Mouse (Mus musculus) Muller cell, postnatal 12 days (primary cell): Measurements from ENCODE around the gene Tnfrsf25.

Experiments used
- DNase-seq: peaks from one replicate; pipeline ENCODE4 v3.0.0-alpha.2; 2015; ENCODE audit errors: inconsistent ontology term

Gene Tnfrsf25

GRCm38 (mm10) chr4:152115921-152116612, at the start of gene Tnfrsf25:
Gene Tnfrsf25 (plus strand): TSS chr4:152115934.
- DNase-seq, result no peak

- DNase-seq, result no peak
These were observed 48.5 kb upstream of the Tnfrsf25 start for GRCm38 (mm10) chr4:152067280-152067679.

GRCm38 (mm10) chr4:152068166-152068724, 47.5 kb upstream of the Tnfrsf25 start:
- peak; percentile 95 for DNase-seq

GRCm38 (mm10) chr4:152069245-152069644, 46.5 kb upstream of the Tnfrsf25 start:
- DNase-seq, result no peak

GRCm38 (mm10) chr4:152070494-152071396, 45.0 kb upstream of the Tnfrsf25 start:
- DNase-seq, result peak; percentile 78

GRCm38 (mm10) chr4:152072121-152072601, 43.6 kb upstream of the Tnfrsf25 start, which contains the start of gene Plekhg5:
Gene Plekhg5 (plus strand): TSS chr4:152072498.
- peak; percentile 48 for DNase-seq

- no peak for DNase-seq
These were observed 43.1 kb upstream of the Tnfrsf25 start for GRCm38 (mm10) chr4:152072655-152073054.

GRCm38 (mm10) chr4:152073715-152074114, 42.0 kb upstream of the Tnfrsf25 start:
- no peak for DNase-seq

- no peak for DNase-seq
These were observed 41.2 kb upstream of the Tnfrsf25 start for GRCm38 (mm10) chr4:152074548-152074947.

GRCm38 (mm10) chr4:152077191-152077590, 38.5 kb upstream of the Tnfrsf25 start:
- DNase-seq, result no peak

GRCm38 (mm10) chr4:152078105-152078530, 37.6 kb upstream of the Tnfrsf25 start:
- DNase-seq, result peak; percentile 43

GRCm38 (mm10) chr4:152079261-152079660, 36.5 kb upstream of the Tnfrsf25 start:
- no peak for DNase-seq

GRCm38 (mm10) chr4:152079931-152080330, 35.8 kb upstream of the Tnfrsf25 start:
- DNase-seq, result peak; percentile 84

GRCm38 (mm10) chr4:152083611-152084220, 32.0 kb upstream of the Tnfrsf25 start:
- peak; percentile 87 for DNase-seq

- DNase-seq, result no peak
These were observed 31.1 kb upstream of the Tnfrsf25 start for GRCm38 (mm10) chr4:152084616-152085015.

- DNase-seq, result peak; percentile 60
These were observed 29.1 kb upstream of the Tnfrsf25 start for GRCm38 (mm10) chr4:152086505-152087210.

- DNase-seq, result no peak
These were observed 28.3 kb upstream of the Tnfrsf25 start for GRCm38 (mm10) chr4:152087211-152088081.

GRCm38 (mm10) chr4:152088133-152088532, 27.6 kb upstream of the Tnfrsf25 start:
- DNase-seq, result peak; percentile 41

- DNase-seq, result peak; percentile 45
These were observed 27.1 kb upstream of the Tnfrsf25 start for GRCm38 (mm10) chr4:152088556-152089120.

- DNase-seq, result no peak
These were observed 25.5 kb upstream of the Tnfrsf25 start for GRCm38 (mm10) chr4:152090191-152090590.
